Mouse (Mus musculus) lung, embryonic 14.5 days (tissue): ENCODE measurements around the gene Gpr153. TPM values are rescaled to one million over a fixed set of nuclear protein-coding genes. Genes with fewer than 3 reads are reported as not detected.
A peak's percentile ranks its signal among the peaks of the same experiment; 100 is the strongest.

Source experiments
- ATAC-seq: fragments of 200-750 bp; cut with Nextera tagmentation; 2 replicates; pipeline ENCODE4 v1.8.0; 2017; ENCODE audit warnings: mild to moderate bottlenecking, moderate TSS enrichment, moderate library complexity; ENCODE audit not compliant: insufficient read depth
- DNase-seq: peaks from one replicate; pipeline ENCODE4 v3.0.0-alpha.2; 2015
- H3K27ac ChIP-seq: fragments of 300-500 bp; sonication (generic); 2 replicates; pipeline ENCODE4 v1.5.1; 2014; ENCODE audit warnings: low read depth, mild to moderate bottlenecking, moderate library complexity
- H3K27me3 ChIP-seq: fragments of 300-500 bp; sonication (generic); 2 replicates; pipeline ENCODE4 v1.6.1; 2014; ENCODE audit warnings: low read length, control low read depth; ENCODE audit not compliant: insufficient read depth
- H3K36me3 ChIP-seq: fragments of 300-500 bp; sonication (generic); 2 replicates; pipeline ENCODE4 v1.6.1; 2014; ENCODE audit warnings: control low read depth; ENCODE audit not compliant: insufficient read depth
- H3K4me1 ChIP-seq: fragments of 300-500 bp; sonication (generic); 2 replicates; pipeline ENCODE4 v1.6.1; 2014; ENCODE audit warnings: antibody characterized with exemption, control low read depth; ENCODE audit not compliant: insufficient read depth
- H3K4me2 ChIP-seq: fragments of 300-500 bp; sonication (generic); 2 replicates; pipeline ENCODE4 v1.6.1; 2014; ENCODE audit warnings: mild to moderate bottlenecking
- H3K4me3 ChIP-seq: fragments of 300-500 bp; sonication (generic); 2 replicates; pipeline ENCODE4 v1.5.1; 2014; ENCODE audit warnings: low read depth, low read length
- H3K9ac ChIP-seq: fragments of 300-500 bp; sonication (generic); 2 replicates; pipeline ENCODE4 v1.6.1; 2014
- H3K9me3 ChIP-seq: fragments of 300-500 bp; sonication (generic); 2 replicates; pipeline ENCODE4 v1.6.1; 2016; ENCODE audit warnings: low read depth, low read length, control low read depth
- CTCF ChIP-seq: IDR thresholded peaks from 2 replicates; pipeline ENCODE4 v1.5.1; 2016; ENCODE audit warnings: antibody characterized with exemption, low read depth
- whole genome bisulfite sequencing: fragments of 180-500 bp; shearing (Covaris S2); extraction: QIAGEN DNeasy Blood & Tissue Kit; methylation state at CpG from one replicate; pipeline ENCODE4 v1.1.7; 2014; 5-methylcytosine and 5-hydroxymethylcytosine counted together
- polyA plus RNA-seq: library from polyadenylated mRNA; unstranded; fragments of >200 nt; fragmentation: Nextera tagmentation; extraction: Ambion mirVana; gene quantifications from 2 replicates; pipeline ENCODE4 v1.2.1, GENCODE M21; 2014

Gpr153 gene
- polyA plus RNA-seq, 1 experiment from 2014 or later, result 20.0 TPM

- H3K27ac ChIP-seq, result no peak overlapping the region
Observed at GRCm38 (mm10) chr4:152265791-152266190, 8.2 kb upstream of the Gpr153 start.

DNA sequence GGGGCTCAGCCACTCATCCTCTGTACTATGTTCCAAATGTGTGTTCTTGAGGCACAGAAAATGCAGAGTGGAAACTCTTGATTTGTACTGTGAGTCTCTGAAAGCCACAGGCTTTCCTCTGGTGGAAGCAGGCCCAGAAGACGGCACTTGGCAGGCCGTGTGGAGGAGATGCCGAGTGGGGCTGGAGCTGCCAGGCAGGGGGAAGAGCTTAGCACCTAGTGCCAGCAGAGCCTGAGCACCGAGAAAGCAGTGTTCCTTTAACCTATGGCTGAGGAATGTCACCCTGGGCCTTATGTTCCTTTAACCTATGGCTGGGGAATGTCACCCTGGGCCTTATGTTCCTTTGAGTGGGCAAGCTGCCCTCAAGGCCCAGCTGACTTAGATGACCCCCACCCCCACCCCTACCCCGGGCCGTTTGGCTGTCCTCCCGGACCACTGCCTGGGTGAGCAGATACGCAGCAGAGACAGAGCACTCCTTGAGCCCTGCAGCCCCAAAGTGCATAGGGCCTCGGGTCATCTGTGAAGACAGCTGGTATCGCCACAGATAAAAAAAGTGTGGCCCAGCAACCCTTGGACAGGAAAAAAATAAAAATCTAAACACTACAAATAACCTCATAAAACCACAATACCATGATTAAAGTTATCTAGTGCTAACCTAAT lies 7.7 kb upstream of the Gpr153 start:
- Histone ChIP-seq H3K27ac (no peak overlapping the region), H3K4me2 (no peak overlapping the region), H3K9ac (no peak overlapping the region), H3K27me3 (no peaks in the 10 kb centered on the region), H3K4me3 (no peak overlapping the region), H3K36me3 (no peaks in the 10 kb centered on the region), H3K9me3 (no peaks in the 10 kb centered on the region), H3K4me1 (peaks cover 11% of the 10 kb centered on the region)
- 39% methylated on average over 10 of the region's 10 CpGs for WGBS
- TF ChIP-seq CTCF, result no peak
- ATAC-seq (no peak), DNase-seq (no peak)

More at GRCm38 (mm10) chr4:152265791-152266190, 8.2 kb upstream of the Gpr153 start:
- DNase-seq (no peak), ATAC-seq (no peak)
- Histone ChIP-seq H3K4me3 (no peak overlapping the region), H3K9ac (no peak overlapping the region), H3K4me2 (no peak overlapping the region), H3K36me3 (no peaks in the 10 kb centered on the region), H3K9me3 (no peaks in the 10 kb centered on the region), H3K4me1 (peaks cover 9% of the 10 kb centered on the region; the same call in 1 of the 2 replicates), H3K27me3 (no peaks in the 10 kb centered on the region)
- no peak for TF ChIP-seq CTCF
- 45% methylated on average over 5 of the region's 5 CpGs for WGBS

- H3K27me3 ChIP-seq, result no peaks in the 10 kb centered on the region
- H3K36me3 ChIP-seq, result no peaks in the 10 kb centered on the region
- no peak overlapping the region for H3K4me3 ChIP-seq
- WGBS, result 45% methylated on average over 13 of the region's 13 CpGs
- no peak overlapping the region for H3K27ac ChIP-seq
- no peak for TF ChIP-seq CTCF
- peak; percentile 39 for DNase-seq
- peaks cover 16% of the 10 kb centered on the region for H3K4me1 ChIP-seq
- H3K9ac ChIP-seq, result no peak overlapping the region
- ATAC-seq, result no peak
- H3K9me3 ChIP-seq, result no peaks in the 10 kb centered on the region
- no peak overlapping the region for H3K4me2 ChIP-seq
Observed at GRCm38 (mm10) chr4:152267748-152268369, 6.2 kb upstream of the Gpr153 start.

DNA sequence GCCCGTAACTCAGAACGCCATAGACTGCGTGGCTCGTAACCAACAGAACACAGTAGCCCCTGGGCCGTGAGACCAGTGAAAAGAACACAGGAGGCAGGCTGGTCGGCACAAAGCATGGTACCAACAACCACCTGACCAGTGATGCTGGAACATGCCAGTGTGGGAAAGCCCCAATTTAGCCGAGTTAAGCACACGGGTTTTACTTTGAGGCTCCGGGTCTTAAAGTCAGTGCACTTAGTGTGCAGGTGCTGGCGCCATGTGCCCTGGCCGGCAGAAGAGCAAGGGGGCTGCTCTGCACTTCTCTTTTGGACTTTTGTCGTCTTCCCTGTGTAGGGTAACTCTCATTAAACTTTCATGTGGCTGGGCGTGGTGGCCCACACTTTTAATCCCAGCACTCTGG lies 4.1 kb upstream of the Gpr153 start:
- 87% methylated on average over 13 of the region's 13 CpGs for WGBS
- Histone ChIP-seq H3K4me3 (no peak overlapping the region), H3K9me3 (no peaks in the 10 kb centered on the region), H3K27ac (no peak overlapping the region), H3K9ac (no peak overlapping the region), H3K4me2 (no peak overlapping the region), H3K27me3 (peaks cover under 1% of the 10 kb centered on the region; the same call in 1 of the 2 replicates), H3K36me3 (no peaks in the 10 kb centered on the region), H3K4me1 (peaks cover 16% of the 10 kb centered on the region; the same call in 1 of the 2 replicates)
- ATAC-seq (no peak), DNase-seq (no peak)
- no peak for TF ChIP-seq CTCF

DNA sequence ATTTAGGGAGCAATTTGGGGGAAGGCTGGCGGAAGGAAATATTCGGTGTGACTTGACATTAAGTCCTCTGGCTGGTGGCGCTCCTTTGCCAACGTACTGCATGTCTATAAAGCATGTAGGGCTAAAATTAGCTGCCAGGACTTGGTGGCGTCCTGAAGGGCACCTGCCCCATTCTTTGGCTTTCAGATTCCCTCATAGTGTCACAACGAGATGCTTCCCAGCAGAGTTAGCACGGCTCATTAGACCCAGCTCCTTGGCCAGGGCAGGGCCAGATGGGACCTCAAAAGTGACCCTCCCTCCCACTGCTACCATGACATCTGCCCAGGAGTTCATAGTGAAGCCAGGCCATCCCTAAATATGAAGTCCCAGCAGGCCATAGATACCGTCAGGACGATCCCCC lies 3.4 kb upstream of the Gpr153 start:
- no peak overlapping the region for H3K4me3 ChIP-seq
- DNase-seq (no peak), ATAC-seq (no peak)
- peaks cover 7% of the 10 kb centered on the region for H3K27me3 ChIP-seq
- H3K4me1 ChIP-seq, result peaks cover 16% of the 10 kb centered on the region; the same call in 1 of the 2 replicates
- no peak overlapping the region for H3K27ac ChIP-seq
- H3K4me2 ChIP-seq, result no peak overlapping the region
- 81% methylated on average over 9 of the region's 9 CpGs for WGBS
- no peak overlapping the region for H3K9ac ChIP-seq
- no peak for TF ChIP-seq CTCF
- H3K9me3 ChIP-seq, result no peaks in the 10 kb centered on the region
- H3K36me3 ChIP-seq, result no peaks in the 10 kb centered on the region

GRCm38 (mm10) chr4:152271334-152271733 lies 2.7 kb upstream of the Gpr153 start:
- no peak for TF ChIP-seq CTCF
- WGBS, result 87% methylated on average over 11 of the region's 11 CpGs

DNA sequence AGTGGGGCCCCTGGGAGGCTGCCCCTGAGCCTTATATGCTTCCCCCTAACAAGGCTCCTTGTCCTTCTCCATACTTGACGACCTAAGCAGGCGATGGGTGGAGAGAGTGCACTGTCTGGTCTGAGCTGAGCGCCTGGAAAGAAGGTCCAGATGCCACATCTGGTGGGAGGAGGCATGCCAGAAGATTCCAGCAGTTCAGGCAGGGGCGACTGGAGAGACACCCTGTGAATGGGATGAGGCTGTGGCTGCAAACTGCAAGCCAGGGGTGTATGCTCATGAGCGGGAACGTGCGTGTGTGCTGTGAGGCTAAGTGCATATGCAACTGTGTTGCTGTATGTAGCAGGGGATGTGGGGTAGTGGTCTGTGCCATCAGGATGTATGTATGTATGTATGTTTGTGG lies 2.0 kb upstream of the Gpr153 start:
- H3K4me2 ChIP-seq, result no peak overlapping the region
- H3K9me3 ChIP-seq, result no peaks in the 10 kb centered on the region
- peaks cover 7% of the 10 kb centered on the region for H3K27me3 ChIP-seq
- H3K4me3 ChIP-seq, result no peak overlapping the region
- WGBS, result 50% methylated on average over 7 of the region's 7 CpGs
- peak; percentile 12 for ATAC-seq
- peak; percentile 36 for DNase-seq
- TF ChIP-seq CTCF, result no peak
- no peak overlapping the region for H3K9ac ChIP-seq
- H3K4me1 ChIP-seq, result peaks cover 16% of the 10 kb centered on the region; the same call in 1 of the 2 replicates
- peak overlapping the region; percentile 80 for H3K27ac ChIP-seq
- H3K36me3 ChIP-seq, result no peaks in the 10 kb centered on the region

More at GRCm38 (mm10) chr4:152271334-152271733, 2.7 kb upstream of the Gpr153 start:
- DNase-seq (no peak), ATAC-seq (no peak)
- peaks cover 7% of the 10 kb centered on the region for H3K27me3 ChIP-seq
- H3K36me3 ChIP-seq, result no peaks in the 10 kb centered on the region
- H3K9ac ChIP-seq, result no peak overlapping the region
- no peak overlapping the region for H3K4me3 ChIP-seq
- no peaks in the 10 kb centered on the region for H3K9me3 ChIP-seq
- H3K4me1 ChIP-seq, result peaks cover 16% of the 10 kb centered on the region; the same call in 1 of the 2 replicates
- no peak overlapping the region for H3K4me2 ChIP-seq
- H3K27ac ChIP-seq, result peak overlapping the region; percentile 80; the same call in 1 of the 2 replicates
